Mouse (Mus musculus) erythroblast, embryonic 14.5 days (primary cell): ENCODE measurements around the gene Atg7. TPM values are rescaled to one million over a fixed set of nuclear protein-coding genes. Genes with fewer than 3 reads are reported as not detected.

Experiments
- H3K27me3 ChIP-seq: 2 replicates; pipeline ENCODE4 v1.6.1; 2012; ENCODE audit warnings: inconsistent platforms; ENCODE audit not compliant: control insufficient read depth
- H3K36me3 ChIP-seq: 2 replicates; pipeline ENCODE4 v1.6.1; 2012; ENCODE audit warnings: mild to moderate bottlenecking, inconsistent platforms; ENCODE audit not compliant: control insufficient read depth
- H3K4me1 ChIP-seq: 2 replicates; pipeline ENCODE4 v1.6.1; 2012; ENCODE audit warnings: inconsistent platforms; ENCODE audit not compliant: control insufficient read depth
- H3K4me3 ChIP-seq: replicated peaks from 2 replicates; pipeline ENCODE3; 2012; ENCODE audit warnings: moderate library complexity, mild to moderate bottlenecking, inconsistent platforms
- H3K9me3 ChIP-seq: 2 replicates; pipeline ENCODE4 v1.6.1; 2012; ENCODE audit warnings: low read length, inconsistent platforms, mixed read lengths; ENCODE audit not compliant: control insufficient read depth
- GATA1 ChIP-seq: IDR thresholded peaks from 2 replicates; pipeline ENCODE4 v1.6.1; 2012; ENCODE audit warnings: low read length, inconsistent platforms, mixed read lengths
- TAL1 ChIP-seq: IDR thresholded peaks from 3 replicates; pipeline ENCODE4 v1.6.1; 2012; ENCODE audit warnings: low read length, inconsistent platforms, mixed read lengths
- polyA plus RNA-seq: library from polyadenylated mRNA; stranded (reverse); fragments of >175 nt; gene quantifications from 2 replicates; pipeline ENCODE4 v1.2.3, GENCODE M21; 2012

Atg7 gene
- polyA plus RNA-seq, 1 experiment: 6.0 TPM

DNA sequence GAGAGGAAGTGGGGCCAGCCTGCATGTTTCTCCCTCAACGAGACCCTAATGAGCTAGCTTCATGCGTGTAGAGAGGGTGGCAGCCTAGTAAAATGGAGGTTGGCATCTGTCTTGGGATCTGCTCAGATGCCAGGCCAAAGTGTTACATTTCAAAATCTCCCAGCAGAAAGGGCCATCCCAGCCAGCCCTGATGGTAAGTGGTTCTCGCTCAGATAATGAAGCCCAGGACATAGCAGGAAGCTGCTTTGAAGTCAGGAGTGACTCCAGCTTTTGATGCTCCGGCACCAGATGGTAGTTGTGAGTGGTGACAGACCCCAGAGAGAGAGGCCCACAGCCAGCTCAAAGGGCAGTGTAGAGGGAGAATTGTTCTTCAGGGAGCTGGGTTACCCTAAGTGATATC, 155.8 kb downstream of the Atg7 start:
- Histone ChIP-seq H3K4me1 (peaks cover 15% of the 10 kb centered on the region), H3K4me3 (no peak overlapping the region), H3K9me3 (no peaks in the 10 kb centered on the region), H3K36me3 (no peaks in the 10 kb centered on the region), H3K27me3 (no peaks in the 10 kb centered on the region)
- TF ChIP-seq GATA1: no peak
- no peak for TF ChIP-seq TAL1

DNA sequence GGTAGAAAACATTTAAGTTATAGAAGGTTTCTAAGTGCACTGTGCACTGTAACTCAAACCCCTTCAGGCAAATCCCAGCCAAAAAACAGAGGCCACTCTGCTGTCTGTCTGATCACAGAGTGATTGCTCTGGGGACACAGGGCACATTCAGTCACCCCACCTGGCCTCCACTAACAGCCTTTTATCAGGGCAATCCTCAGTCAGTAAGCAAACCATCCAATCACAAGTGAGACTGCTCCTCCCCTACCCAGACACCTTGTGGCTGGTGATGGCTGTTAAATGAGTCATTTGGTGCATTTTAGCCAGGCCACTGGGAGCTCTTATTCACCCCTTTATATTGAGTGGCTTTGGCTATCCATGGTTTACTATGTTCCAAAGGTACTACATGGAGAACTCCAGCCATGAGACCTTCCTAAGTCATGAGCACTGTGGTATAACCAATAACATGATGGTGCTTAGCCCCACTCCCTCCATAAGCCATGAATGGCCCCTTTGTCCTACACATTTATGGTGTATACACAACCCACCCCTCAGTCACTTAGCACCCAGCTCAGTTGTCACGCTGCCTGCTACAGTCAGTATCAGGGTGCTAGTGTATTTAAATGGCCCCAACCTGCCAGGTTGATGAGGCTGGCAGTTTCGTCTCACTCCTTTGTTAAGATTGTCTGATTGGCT, 157.5 kb downstream of the Atg7 start:
- TF ChIP-seq TAL1 (no peak), GATA1 (no peak)
- no peaks in the 10 kb centered on the region for H3K36me3 ChIP-seq
- peaks cover 9% of the 10 kb centered on the region for H3K4me1 ChIP-seq
- H3K9me3 ChIP-seq: no peaks in the 10 kb centered on the region
- no peaks in the 10 kb centered on the region for H3K27me3 ChIP-seq
- no peak overlapping the region for H3K4me3 ChIP-seq

DNA sequence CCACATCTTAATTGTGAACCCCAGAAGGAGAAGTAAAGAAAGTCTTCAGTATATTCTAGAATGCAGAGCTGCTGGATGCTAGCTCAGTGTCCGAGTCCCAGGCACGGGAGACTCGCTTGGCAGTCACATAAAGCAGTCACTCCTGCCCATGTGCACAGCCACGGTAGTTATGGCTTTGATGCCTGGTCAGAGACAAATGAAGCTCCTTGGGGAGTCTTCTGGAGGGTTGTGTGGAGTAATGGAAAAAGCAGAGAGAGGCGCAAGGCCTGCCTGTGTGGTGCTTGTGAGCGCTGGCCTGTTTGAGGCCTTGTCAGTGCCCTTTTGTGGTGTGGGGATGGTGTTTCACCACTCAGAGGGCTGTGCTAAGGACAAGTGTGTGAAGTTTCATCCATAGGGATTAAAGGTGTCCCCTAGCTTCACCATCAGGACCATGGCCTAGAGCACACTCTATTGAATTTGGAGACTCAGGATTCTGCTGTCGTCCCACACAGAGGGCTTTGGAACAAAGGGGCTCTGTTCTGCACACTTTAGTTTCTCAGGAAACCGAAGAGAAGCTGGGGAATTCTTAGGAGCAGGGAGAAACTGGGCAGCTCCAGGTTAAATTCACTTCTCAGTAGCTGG, 161.1 kb downstream of the Atg7 start:
- Histone ChIP-seq H3K27me3 (no peaks in the 10 kb centered on the region), H3K9me3 (no peaks in the 10 kb centered on the region), H3K4me1 (peaks cover 3% of the 10 kb centered on the region; the same call in 1 of the 2 replicates), H3K36me3 (no peaks in the 10 kb centered on the region), H3K4me3 (no peak overlapping the region)
- TF ChIP-seq TAL1: no peak
- TF ChIP-seq GATA1: no peak

- H3K9me3 ChIP-seq: no peaks in the 10 kb centered on the region
- TF ChIP-seq TAL1: no peak
- TF ChIP-seq GATA1: no peak
- H3K36me3 ChIP-seq: no peaks in the 10 kb centered on the region
- peaks cover 3% of the 10 kb centered on the region; the same call in 1 of the 2 replicates for H3K4me1 ChIP-seq
- H3K4me3 ChIP-seq: no peak overlapping the region
- H3K27me3 ChIP-seq: no peaks in the 10 kb centered on the region
Observed at GRCm38 (mm10) chr6:114804866-114805265, 162.0 kb downstream of the Atg7 start.

GRCm38 (mm10) chr6:114805927-114806326, 163.0 kb downstream of the Atg7 start:
- H3K4me1 ChIP-seq: no peaks in the 10 kb centered on the region
- no peak for TF ChIP-seq TAL1
- TF ChIP-seq GATA1: no peak
- H3K9me3 ChIP-seq: no peaks in the 10 kb centered on the region

GRCm38 (mm10) chr6:114807474-114807873, 164.6 kb downstream of the Atg7 start:
- Histone ChIP-seq H3K36me3 (no peaks in the 10 kb centered on the region), H3K4me1 (no peaks in the 10 kb centered on the region), H3K4me3 (no peak overlapping the region), H3K9me3 (no peaks in the 10 kb centered on the region), H3K27me3 (no peaks in the 10 kb centered on the region)
- no peak for TF ChIP-seq TAL1
- TF ChIP-seq GATA1: no peak

More at GRCm38 (mm10) chr6:114805927-114806326, 163.0 kb downstream of the Atg7 start:
- H3K27me3 ChIP-seq: no peaks in the 10 kb centered on the region
- H3K36me3 ChIP-seq: no peaks in the 10 kb centered on the region
- H3K4me3 ChIP-seq: no peak overlapping the region

DNA sequence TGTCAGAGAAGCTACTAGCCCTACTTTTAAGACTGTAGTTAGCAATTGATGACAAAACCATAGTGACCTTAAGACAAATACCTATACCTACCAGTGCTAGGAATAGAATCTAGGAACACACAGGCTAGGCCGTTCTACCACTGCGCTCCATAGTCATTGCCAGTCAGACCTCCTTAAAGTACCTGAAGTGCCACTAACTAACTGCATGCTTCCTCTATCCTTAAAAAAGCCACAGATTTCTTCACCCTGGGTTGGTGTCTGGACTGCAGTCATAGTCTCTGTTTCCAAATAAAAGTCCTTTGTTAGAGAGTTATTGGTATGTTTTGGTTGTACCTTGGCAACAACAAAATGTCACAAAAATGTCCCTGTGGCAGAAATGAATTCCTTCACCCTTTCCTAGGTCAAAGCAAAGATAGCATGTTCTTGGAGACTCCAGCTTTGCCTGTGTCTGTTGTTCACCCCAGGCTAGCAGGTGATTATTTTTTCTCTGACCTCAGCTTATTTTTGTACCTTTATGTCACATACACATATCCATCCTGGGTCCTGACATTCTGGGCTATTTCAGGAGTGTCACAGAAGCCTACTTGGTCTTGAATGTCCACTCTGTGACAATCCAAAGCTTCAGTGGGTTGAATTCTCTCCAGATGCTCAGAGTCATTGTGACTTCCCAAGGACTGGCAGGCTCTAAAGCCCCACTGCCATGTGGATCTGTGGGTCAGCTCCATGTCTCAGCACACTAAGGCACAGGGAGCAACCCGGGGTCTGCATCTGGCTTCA, 165.9 kb downstream of the Atg7 start:
- H3K4me3 ChIP-seq: no peak overlapping the region
- H3K27me3 ChIP-seq: no peaks in the 10 kb centered on the region
- TF ChIP-seq GATA1: no peak
- TF ChIP-seq TAL1: no peak
- H3K36me3 ChIP-seq: no peaks in the 10 kb centered on the region
- H3K4me1 ChIP-seq: no peaks in the 10 kb centered on the region
- H3K9me3 ChIP-seq: no peaks in the 10 kb centered on the region

- TF ChIP-seq GATA1 (no peak), TAL1 (no peak)
- no peaks in the 10 kb centered on the region for H3K36me3 ChIP-seq
- H3K27me3 ChIP-seq: no peaks in the 10 kb centered on the region
- H3K4me1 ChIP-seq: no peaks in the 10 kb centered on the region
- no peaks in the 10 kb centered on the region for H3K9me3 ChIP-seq
- H3K4me3 ChIP-seq: no peak overlapping the region
Observed at GRCm38 (mm10) chr6:114809431-114809811, 166.5 kb downstream of the Atg7 start.

DNA sequence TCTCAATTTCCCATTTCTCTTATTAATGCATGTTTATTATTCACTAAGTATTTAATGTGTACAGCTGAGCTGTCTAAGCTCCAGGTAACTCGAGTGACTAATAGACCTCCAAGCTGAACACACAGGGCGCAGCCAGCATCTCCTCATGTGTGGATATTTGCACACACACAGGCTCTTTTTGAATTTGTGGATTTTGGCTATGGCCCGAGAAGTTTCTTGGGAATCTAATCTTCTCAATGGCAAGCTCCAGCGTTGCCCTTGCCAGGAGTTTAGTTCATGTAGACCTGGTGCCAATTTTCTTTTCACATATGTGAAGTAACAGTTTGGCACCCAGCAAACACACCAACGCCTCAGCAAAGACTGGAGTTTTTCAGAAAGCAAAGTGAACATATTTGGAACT, 169.4 kb downstream of the Atg7 start:
- no peak overlapping the region for H3K4me3 ChIP-seq
- H3K27me3 ChIP-seq: no peaks in the 10 kb centered on the region
- no peaks in the 10 kb centered on the region for H3K4me1 ChIP-seq
- no peaks in the 10 kb centered on the region for H3K36me3 ChIP-seq
- TF ChIP-seq TAL1: no peak
- no peak for TF ChIP-seq GATA1
- no peaks in the 10 kb centered on the region; the same call in 1 of the 2 replicates for H3K9me3 ChIP-seq
